Mouse (Mus musculus): ENCODE measurements around the gene Elovl6.

- TF ChIP-seq CTCF (IDR thresholded peaks at IDR 0.05; ENCODE audit: extremely low read depth, insufficient read depth, low read length) = no peak
- no peak for TF ChIP-seq POLR2A (IDR thresholded peaks at IDR 0.05; ENCODE audit: extremely low read depth, insufficient read depth, low read length)
These were observed 2.8 kb upstream of the Elovl6 start for GRCm38 (mm10) chr3:129529311-129529710.

Measured in cortical plate, adult 2 months (tissue).